Mouse (Mus musculus) adrenal gland, postnatal 36 days (tissue): ENCODE results near the gene Gm12166. TPM values are rescaled to one million over a fixed set of nuclear protein-coding genes. Genes with fewer than 3 reads are reported as not detected.

ENCODE experiments used
- DNase-seq, 2 experiments: peaks; one replicate each; pipeline ENCODE4 v3.0.0; 2021; ENCODE audit warnings: mixed read lengths in 1 of 2
- long read RNA-seq, 2 experiments: library from polyadenylated mRNA; stranded (forward); transcript quantifications; one replicate each; pipeline ENCODE4 v2.0.0; 2021; ENCODE audit warnings: borderline sequencing depth in 2 of 2
- total RNA-seq, 2 experiments: library from RNA; stranded (reverse); gene quantifications; 2 replicates each; pipeline ENCODE4 v1.2.3; 2021

Gene Gm12166
- 1 to 10 TPM; 1.4 to 1.7 TPM for total RNA-seq
- long read RNA-seq, experiment 1, partial matches to known transcripts = 0 of 4 reads
- long read RNA-seq, experiment 1, other reads (novel, unspliced or antisense) = 0 of 4 reads
- long read RNA-seq, experiment 2, partial matches to known transcripts = 0 of 1 reads
- long read RNA-seq, experiment 2, other reads (novel, unspliced or antisense) = 0 of 1 reads

DNA sequence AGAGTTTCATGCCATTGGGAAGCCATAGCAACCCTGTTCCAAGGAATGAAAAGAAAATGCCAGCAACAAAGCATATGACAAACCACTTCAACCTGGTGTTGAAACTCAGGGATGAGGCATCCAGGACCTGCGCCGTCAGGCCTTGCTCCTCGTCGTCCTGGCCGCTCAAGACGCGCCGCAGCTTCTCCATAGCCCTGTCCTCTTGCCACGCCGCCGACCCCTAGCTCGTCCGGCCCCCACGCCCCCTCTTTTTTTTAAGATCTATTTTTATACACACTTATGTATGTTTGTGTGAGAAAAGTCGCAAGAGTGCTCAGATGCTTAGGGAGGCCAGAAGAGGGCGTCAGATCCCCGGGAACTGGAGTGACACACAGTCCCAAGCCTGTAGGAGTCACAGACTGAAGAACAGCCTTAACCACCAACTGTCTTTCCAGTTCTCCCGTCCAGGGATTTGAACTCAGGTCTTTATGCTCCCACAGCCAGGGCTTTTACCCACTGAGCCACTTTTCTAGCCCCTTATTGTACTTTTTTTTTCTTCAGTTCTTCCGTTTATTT is at the start of gene Gm12166:
Gene Gm12166, minus strand, starts transcription at position 217 of the 555 bp plus-strand sequence.
- DNase-seq = peak; percentile 70 to 81

- no peak for DNase-seq
Measured at GRCm38 (mm10) chr11:46097062-46097461, 44.9 kb upstream of the Gm12166 start.

DNA sequence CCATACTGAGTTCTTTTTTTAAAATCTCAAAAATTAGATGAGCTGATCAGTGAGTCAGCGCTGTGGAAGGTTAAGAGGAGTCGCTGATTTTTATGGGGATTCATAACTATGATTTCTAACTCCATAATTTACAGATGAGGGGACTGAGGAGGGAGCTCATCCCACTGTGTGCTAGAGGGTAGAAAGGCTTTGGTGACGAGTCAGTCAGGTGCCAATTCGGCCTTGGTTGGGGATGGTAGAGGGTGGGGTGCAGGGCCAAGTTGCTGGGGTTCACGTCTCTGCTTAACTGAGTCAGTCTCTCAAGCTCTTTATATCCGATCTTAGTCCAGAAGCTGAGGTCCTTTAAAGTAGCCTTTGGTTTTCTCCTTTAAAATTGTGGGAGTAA is 44.1 kb upstream of the Gm12166 start:
- no peak for DNase-seq

- DNase-seq = no peak
Measured at GRCm38 (mm10) chr11:46095477-46096264, 43.5 kb upstream of the Gm12166 start.

DNA sequence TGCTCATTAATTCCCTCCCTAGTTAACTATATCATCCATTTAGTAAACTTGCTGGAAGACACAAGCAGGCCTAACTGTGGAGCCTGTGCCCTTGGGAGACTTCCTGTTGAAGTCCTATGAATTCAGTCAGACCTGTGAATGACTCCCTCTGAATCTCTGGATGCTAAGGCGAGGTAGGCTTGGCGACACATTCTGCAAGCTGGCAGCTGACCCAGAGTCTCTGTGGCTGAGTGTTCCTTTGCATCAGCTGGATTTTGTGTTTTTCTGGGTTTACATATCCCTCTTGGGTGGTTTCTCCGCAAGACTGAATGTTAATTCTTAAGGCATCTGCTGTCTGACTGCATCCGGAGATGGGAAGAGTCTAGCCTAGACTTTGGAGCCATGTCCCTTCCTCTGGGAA is 40.0 kb upstream of the Gm12166 start:
- peak in 1 of 2 experiments; percentile 30 for DNase-seq

DNA sequence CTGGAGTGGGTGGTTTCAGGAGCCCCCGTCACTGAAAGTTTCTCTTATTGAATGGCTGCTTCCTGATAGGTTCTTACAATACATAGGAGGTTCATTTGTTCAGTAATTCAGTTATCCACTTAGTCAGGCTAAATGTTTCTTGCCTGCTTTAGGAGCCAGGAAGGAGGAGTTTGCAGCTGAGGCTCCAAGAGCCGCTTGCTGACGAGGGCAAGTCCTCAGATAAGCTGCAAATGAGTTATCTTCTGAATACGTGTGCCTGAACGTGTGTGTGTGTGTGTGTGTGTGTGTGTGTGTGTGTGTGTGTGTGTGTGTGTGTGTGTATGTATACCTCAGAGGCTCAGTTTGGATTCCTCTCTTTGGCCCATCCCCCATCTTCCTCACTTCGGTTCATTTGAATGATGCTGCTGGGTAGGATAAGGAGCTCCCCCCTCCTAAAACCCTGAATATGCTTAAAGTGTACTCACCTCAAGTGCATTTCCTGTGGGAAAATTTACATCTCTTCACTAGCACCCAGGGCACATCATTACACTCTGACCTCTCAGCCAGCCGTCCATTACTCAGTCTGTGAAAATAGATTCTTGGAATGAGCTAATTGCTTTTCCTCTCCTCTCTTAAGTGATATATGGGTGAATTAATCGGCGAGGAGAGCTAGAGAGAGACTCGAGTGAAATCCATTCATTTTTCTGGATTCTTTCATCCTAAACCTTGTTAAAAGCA is 39.0 kb upstream of the Gm12166 start:
- no peak for DNase-seq

DNA sequence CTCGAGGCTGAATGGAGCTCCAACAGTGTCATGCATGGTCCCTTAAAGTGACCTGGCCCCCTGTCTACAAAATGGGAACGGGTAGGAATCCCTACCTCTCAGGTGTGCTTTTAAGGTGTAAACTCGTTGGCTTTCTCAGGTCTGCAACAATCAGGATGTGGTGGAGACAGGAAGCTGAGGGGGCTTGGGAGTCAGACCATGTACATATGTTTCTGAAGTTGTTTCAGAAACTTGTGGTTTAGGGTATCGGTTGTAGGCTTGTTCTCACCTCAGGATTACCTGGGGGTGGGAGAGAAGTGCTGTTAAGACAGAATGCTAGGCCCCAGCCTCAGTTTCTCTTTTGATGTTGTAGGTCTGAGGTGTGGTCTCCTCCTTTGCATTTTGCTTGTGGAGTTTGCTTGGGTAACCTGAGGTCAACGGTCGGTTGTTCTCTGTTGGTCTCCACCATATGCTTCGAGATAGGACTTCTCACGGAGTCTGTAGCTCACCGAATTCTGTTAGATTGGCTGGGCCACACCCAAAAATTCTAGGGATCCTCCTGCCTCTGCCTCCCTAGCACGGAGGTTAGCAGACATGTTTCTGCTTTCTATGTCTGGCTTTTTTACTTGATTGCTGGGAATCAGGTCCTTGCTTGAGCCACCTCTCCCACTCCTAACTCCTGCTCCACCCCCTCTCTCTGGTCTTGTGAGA is 38.1 kb upstream of the Gm12166 start:
- no peak for DNase-seq

DNA sequence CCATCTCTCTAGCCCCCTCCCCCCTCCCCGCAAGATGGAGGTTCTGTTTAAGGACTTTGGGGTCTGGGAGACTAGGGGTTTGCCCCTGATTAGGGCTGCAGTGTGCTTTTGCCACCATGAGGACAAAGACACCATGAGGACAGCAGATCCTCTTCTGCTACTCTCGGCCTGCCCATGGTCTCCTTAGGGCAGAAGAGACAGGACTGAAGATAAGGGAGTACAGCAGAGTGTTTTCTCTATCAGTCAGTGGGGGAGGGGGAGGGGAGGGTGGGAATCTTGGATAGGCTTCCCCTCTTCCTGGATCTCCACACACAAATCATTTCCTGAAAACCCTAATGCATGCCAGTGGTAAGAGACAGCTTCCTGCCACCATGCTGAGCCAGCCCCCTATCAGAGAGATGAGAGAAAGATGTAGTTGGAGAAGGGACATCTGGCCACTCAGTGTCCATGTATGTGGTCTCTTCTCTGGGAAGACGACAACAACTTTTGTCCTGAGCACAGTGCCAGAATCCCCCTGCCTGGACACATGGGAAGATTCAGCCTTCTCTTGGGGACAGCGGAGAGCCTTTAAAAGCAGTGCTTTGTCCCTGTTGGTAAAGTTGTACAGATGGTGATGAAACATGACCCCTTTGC is 37.1 kb upstream of the Gm12166 start:
- no peak for DNase-seq

DNA sequence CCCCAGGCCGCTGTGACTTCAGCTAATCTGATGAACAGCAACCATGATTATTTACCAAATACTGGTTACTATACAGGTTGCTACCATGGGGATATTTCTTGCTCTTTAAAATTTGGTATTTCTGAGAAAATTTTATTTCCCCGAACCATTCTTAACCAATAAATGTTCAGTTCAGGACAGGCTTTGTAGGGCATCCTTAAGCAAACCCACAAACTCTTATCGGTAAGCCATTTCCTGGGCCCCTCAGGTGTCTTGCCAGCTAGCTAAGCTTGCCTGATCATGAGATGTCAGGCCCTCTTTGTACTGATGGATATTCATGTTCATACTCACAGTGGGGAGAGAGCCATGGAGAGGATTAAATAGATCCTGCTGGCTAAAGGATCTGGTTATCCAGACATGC is 34.3 kb upstream of the Gm12166 start:
- DNase-seq = no peak

- DNase-seq = peak; percentile 66 to 76
Measured at GRCm38 (mm10) chr11:46085398-46086163, 33.5 kb upstream of the Gm12166 start.

DNA sequence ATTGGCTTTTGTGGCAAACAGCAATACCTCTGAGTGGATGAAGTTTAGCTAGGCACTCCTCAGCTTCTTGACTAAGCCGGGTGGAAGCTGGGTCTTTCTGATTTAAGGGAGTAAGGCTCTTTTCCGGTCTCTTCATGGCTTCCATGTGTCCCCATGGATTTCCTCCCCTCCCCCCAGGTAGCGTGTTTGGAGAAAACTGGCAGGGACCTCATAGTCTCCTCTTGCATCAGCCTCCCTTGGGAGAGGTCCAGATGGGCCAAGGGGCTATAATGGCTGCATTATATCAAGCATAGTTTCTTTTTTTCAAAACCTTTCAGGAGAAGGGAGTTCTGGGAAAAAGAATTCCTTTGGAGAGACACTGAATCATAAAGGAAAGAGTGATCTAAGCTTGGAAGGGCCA is 32.4 kb upstream of the Gm12166 start:
- peak in 1 of 2 experiments; percentile 72 for DNase-seq

DNA sequence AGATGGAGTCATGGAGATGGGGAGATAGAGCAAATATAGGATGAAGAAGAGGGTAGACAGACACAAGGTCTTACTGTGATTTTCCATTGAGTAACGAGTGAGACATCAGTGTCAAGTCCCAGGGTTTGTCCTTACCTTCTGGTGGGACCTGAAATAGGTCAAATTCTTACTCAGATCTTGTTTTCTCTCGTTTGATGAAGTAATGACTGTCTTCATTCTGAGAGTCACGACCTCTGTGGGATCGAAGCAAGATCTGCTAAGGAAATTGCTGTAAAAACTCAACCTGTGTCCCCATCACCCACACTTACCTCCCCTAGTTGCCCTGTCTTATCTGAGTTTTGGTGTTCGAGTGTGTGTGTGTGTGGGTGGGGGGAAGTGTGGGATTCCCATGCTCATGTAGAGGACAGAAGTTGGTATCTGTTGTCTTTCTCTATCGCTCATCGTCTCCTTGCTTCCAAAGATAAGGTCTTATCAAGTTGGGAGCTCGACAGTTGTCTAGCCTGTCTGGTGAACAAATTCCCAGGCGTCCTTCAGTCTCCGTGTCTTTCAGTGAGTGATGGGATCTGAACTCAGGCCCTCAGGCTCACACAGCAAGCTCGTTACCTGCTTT is 31.8 kb upstream of the Gm12166 start:
- DNase-seq = no peak

DNA sequence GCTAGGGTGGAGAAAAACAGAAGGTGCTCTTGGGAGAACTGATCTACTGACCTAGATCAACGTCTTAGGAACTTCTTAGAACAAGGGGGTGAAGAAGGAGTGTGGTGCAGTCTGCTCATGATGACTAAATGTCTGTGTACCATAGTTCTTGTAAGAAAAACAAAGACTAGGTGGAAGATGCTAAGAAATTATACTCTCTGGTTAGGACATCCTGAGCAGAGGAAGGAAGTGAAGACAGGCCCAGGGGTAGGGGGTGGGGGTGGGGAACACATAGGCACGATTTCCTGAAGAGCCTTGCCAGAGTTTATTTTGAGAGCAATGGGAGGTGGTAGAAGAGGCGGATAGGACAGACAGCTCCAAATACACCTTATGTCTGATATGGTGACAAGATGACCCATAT is 31.3 kb upstream of the Gm12166 start:
- no peak for DNase-seq

DNA sequence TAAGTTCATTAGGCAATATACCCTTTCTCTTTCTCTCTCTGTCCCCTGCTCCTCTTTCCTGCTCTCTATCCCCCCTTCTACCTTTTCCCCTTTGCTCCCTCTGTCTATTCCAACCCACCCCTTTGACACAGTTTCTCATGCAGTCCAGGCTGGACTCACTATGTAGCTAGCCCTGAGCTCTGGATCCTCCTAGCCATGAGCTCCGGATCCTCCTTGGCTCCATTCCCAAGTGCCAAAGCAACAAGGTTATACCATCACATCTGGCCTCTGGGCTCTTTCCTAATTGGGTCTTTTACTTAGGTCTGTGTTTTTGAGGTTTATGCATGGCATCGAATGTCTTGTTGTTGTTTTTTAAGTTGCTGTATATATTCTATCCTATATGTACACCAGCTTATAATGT is 29.0 kb upstream of the Gm12166 start:
- DNase-seq = no peak

DNA sequence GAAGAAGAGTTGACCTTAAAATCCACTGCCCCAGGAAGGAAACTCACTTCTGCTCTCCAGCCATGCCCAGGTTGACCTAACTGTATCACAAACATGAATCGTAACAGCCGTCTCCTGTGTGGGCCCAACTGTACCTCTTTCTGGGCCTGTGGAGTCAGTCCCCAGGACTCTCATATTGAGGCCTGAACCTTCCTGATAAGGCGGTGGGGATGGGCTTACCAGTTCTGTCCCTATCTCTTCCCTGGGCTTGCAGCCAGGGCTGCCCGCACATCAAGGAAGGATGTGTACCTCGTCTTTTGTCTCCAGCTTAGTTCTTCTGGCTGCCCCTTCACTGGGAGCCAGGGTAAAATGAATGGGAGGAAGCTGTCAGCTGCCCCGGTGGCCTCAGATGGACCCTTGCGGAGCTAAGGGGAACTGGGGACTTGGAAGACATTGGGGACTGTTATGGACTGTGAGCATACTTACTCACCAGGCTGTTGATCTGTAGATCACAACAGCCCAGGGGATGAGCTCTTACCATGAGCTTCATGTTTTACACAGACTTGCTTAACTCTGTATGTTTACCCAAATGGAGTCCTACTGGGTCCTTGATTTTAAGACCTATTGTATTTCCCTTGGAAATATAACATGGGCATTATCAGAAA is 25.7 kb upstream of the Gm12166 start:
- peak; percentile 27 to 42 for DNase-seq

DNA sequence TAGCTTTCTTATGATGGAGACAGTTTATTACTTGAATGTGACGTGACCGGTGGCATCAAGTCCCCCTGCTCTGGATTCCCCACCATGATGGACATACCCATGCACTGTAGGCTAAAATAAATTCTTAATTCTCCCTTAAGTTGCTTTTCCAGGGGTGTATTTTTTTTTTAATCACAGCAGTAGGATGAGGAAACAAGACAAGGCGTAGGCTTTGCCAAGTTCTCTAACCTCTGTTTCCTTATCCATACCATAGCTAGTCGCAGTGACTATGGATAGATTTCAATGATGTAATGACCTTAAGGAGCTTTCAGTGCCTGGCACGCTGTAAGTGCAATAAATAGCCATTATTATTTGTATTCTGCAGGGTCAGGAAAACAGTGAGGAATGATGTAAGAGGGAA is 25.2 kb upstream of the Gm12166 start:
- no peak for DNase-seq

DNA sequence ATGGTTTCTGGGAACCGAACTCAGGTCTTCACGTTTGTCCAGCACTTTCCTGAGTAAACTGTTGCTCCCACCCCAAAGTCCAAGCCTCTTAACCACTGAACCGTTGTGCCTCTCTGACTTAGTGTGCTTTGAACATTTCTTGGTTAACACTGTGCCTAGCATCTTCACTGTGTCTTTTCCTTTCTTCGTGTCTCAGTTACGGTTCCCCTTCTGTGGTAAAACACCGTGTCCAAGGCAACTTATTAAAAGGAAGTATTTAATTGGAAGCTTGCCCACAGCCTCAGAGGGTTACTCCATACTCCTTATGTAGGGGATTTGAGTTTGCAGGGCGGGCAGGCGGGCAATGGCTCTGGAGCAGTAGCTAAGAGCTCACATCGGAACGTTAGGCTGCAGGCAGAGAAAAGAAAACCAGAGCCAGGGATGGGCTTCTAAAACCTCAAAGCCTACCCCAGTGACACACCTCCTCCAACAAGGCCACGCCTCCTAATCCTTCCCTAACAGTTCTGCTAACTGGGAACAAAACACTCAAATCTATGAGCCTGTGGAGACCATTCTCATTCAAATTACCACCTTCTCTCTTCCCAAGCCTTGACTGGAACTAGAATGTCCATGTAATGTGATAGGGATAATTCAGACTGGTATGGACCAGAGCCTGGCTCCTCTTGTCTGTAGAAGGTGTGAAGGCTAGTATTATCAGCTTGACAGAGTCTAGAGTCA is 24.5 kb upstream of the Gm12166 start:
- DNase-seq = no peak

GRCm38 (mm10) chr11:46075507-46075906 is 23.4 kb upstream of the Gm12166 start:
- no peak for DNase-seq
